Comparison of ENCODE assay signal across 9 mouse cellular contexts in the genomic region with DNA sequence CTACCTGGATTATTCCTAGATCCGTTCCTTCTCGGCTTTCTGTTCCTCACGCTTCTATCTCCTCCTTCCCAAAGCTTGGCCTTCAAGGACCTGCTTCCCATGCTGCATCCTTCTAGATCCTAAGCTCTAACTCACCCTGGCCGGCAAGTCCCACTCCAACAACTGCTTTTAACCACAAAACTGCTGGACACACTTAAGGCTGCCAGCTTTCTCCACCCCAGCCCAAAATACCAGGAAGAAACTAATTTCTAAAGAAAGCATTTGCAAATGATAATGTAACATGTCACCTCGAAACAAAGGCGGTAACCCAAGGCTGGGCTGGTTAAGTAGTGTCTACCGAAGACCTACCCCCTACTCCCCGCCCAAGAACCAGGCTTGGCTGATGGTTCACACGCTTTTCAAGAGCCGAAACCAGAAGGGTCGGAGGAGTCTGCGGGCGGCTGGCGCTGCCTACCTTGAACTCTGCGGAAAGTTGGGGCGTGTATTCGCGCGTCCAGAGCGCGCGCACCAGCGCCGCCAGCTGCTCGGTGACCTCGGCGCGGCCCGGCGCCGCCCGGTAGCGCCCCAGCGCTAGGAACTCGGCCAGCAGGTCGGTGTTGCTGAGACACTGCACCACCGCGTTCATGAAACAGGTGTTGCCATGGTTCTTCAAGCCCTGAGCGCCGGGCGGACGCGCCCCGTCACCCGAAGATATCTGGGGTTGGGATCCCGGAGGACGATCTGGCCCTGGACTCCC. TPM values are rescaled to one million over a fixed set of nuclear protein-coding genes. Genes with fewer than 3 reads are reported as not detected.
DNase-seq lines count a peak whose midpoint lies in the region; ATAC-seq lines count a peak whose summit lies in the region.
"Had no signal": no experiment of that assay in that cellular context is flagged by ENCODE, and none has a peak within 500 bp of the region (broad histone marks: within the 10 kb centered on the region; RNA-seq: fewer than 3 reads in every experiment).

No protein-coding gene starts in this region.

- peaks cover 39% of the 10 kb centered on the region for H3K27me3 ChIP-seq in forebrain, embryonic 12.5 days

- peak overlapping the region; percentile 69 for H3K9ac ChIP-seq in forebrain, embryonic 12.5 days

- no peaks in the 10 kb centered on the region for H3K36me3 ChIP-seq in forebrain, embryonic 12.5 days (replicated peaks)

- peaks cover 17% of the 10 kb centered on the region for H3K4me1 ChIP-seq in forebrain, embryonic 12.5 days

- peak overlapping the region; percentile 78 for H3K4me3 ChIP-seq in forebrain, embryonic 12.5 days (replicated peaks)

- 0 out of 2 replicates have a peak, but pooled peaks have one; percentile 20 for ATAC-seq in forebrain, embryonic 12.5 days (ENCODE audit: low FRiP score)
- ATAC-seq in inflammation-experienced regulatory T-cells, adult 6 months = no peak

- intact Hi-C loops in heart, postnatal 10 days (cut with DNase I) = no loop called here

- H3K4me2 ChIP-seq in forebrain, embryonic 12.5 days = peak overlapping the region; percentile 100

- WGBS in forebrain, embryonic 12.5 days = 2% methylated on average over 47 of the region's 47 CpGs

- no peak overlapping the region for H3K27ac ChIP-seq in forebrain, embryonic 12.5 days

- DNase-seq in 3134 (ENCODE audit: extremely low read depth, insufficient read length, low spot score) (peak; percentile 69), ZHBTc4 (ENCODE audit: low read depth, low spot score) (peak; percentile 87)
- DNase-seq in heart, postnatal 10 days = peak; percentile 65 to 71
- peak; percentile 66 to 87 for DNase-seq in kidney, postnatal 25 days
- peak; percentile 65 for DNase-seq in lung, postnatal 10 days
- DNase-seq in retina, postnatal 7 days (ENCODE audit: low read depth, low spot score) = peak; percentile 8

- H3K9me3 ChIP-seq in forebrain, embryonic 12.5 days = no peaks in the 10 kb centered on the region

RNA-seq across cellular contexts. Expression of gene Usp43, which starts 0.7 kb away (rescaled TPM):
- polyA plus RNA-seq in forebrain, embryonic 12.5 days (2016; fragmentation: Nextera tagmentation; extraction: Ambion mirVana) = 0.64 and 0.77 TPM in 2 replicates
- 1 to 10 TPM; 6.4 to 8.1 TPM for total RNA-seq in heart, postnatal 10 days (2021)
- not detected for polyA plus RNA-seq in inflammation-experienced regulatory T-cells, adult 6 months (2017; shearing (Covaris generic))
- total RNA-seq: neutrophil, adult 5-6 weeks had no signal

RNA-seq across cellular contexts. Expression of gene Cfap52, which starts 44.2 kb away (rescaled TPM):
- 1.4 and 1.9 TPM in 2 replicates for polyA plus RNA-seq in forebrain, embryonic 12.5 days (2016; fragmentation: Nextera tagmentation; extraction: Ambion mirVana)
- not detected for total RNA-seq in heart, postnatal 10 days (2021)
- polyA plus RNA-seq in inflammation-experienced regulatory T-cells, adult 6 months (2017; shearing (Covaris generic)) = not detected
- total RNA-seq: neutrophil, adult 5-6 weeks had no signal

RNA-seq across cellular contexts. Expression of gene Stx8, which starts 44.7 kb away (rescaled TPM):
- polyA plus RNA-seq in forebrain, embryonic 12.5 days (2016; fragmentation: Nextera tagmentation; extraction: Ambion mirVana) = 60.3 and 69.7 TPM in 2 replicates
- total RNA-seq in heart, postnatal 10 days (2021) = 10 to 100 TPM; 30.1 to 31.8 TPM
- 10 to 100 TPM; 59.6 to 76.8 (median 64.6) TPM for polyA plus RNA-seq in inflammation-experienced regulatory T-cells, adult 6 months (2017; shearing (Covaris generic))

Comparison
In these comparisons a context has a peak if more than half of its experiments do, and no peak if none do; other contexts are left out.
1. DNase-seq: peak in every context shown above with its lines; median percentile 87 in ZHBTc4; 76 in kidney, postnatal 25 days; 69 in 3134; 68 in heart, postnatal 10 days; 65 in lung, postnatal 10 days; 8 in retina, postnatal 7 days.